Mouse (Mus musculus): ENCODE measurements around the gene Trim2.

Trim2 gene

GRCm38 (mm10) chr3:84135933-84136332 is 170.7 kb downstream of the Trim2 start:
- POLR2A ChIA-PET: interaction anchor here in 2 of 4 experiments (1.1 to 1.9 kb wide), 2 partner anchors 17 kb away, joined by 3 to 4 read pairs; no protein-coding TSS in a partner anchor
- CTCF ChIA-PET: interaction anchor here in 1 of 4 experiments (1.4 kb wide), 1 partner anchor 177 kb away, joined by 3 read pairs; no protein-coding TSS in a partner anchor

- POLR2A ChIA-PET: interaction anchor here in 2 of 4 experiments (1.1 to 1.9 kb wide), 2 partner anchors 18 kb away, joined by 3 to 4 read pairs; no protein-coding TSS in a partner anchor
- CTCF ChIA-PET: interaction anchor here in 2 of 4 experiments (0.9 to 1.4 kb wide), 2 partner anchors 177 to 179 kb away, joined by 3 read pairs; no protein-coding TSS in a partner anchor
These were observed 171.3 kb downstream of the Trim2 start for GRCm38 (mm10) chr3:84135387-84135786.

- CTCF ChIA-PET: interaction anchor here in 1 of 4 experiments (0.7 kb wide), 1 partner anchor 22 kb away, joined by 3 read pairs; no protein-coding TSS in a partner anchor
- POLR2A ChIA-PET: interaction anchor here in 1 of 4 experiments (1.3 to 1.5 kb wide), 2 partner anchors 22 to 91 kb away, joined by 3 read pairs; partner anchors contain the start of gene Tmem131l
These were observed 175.3 kb downstream of the Trim2 start for GRCm38 (mm10) chr3:84131369-84131768.

- ChIA-PET POLR2A (interaction anchor here in 1 of 4 experiments (1.3 to 1.5 kb wide), 2 partner anchors 22 to 90 kb away, joined by 3 read pairs; partner anchors contain the start of gene Tmem131l), CTCF (no interaction called here)
These were observed 175.9 kb downstream of the Trim2 start for GRCm38 (mm10) chr3:84130776-84131175.

GRCm38 (mm10) chr3:84128871-84129870 is 177.5 kb downstream of the Trim2 start:
- ChIA-PET POLR2A (interaction anchor here in 1 of 4 experiments (1.3 kb wide), 1 partner anchor 24 kb away, joined by 3 read pairs; no protein-coding TSS in a partner anchor), CTCF (no interaction called here)

GRCm38 (mm10) chr3:84127431-84127830 is 179.2 kb downstream of the Trim2 start:
- POLR2A ChIA-PET: interaction anchor here in 1 of 4 experiments (1.3 kb wide), 1 partner anchor 26 kb away, joined by 3 read pairs; no protein-coding TSS in a partner anchor

GRCm38 (mm10) chr3:84126721-84127120 is 180.0 kb downstream of the Trim2 start:
- POLR2A ChIA-PET: no interaction called here
- CTCF ChIA-PET: interaction anchor here in 1 of 4 experiments (0.7 kb wide), 2 partner anchors 186 to 590 kb away, joined by 3 read pairs; no protein-coding TSS in a partner anchor

More at GRCm38 (mm10) chr3:84127431-84127830, 179.2 kb downstream of the Trim2 start:
- CTCF ChIA-PET: interaction anchor here in 1 of 4 experiments (0.8 kb wide), 1 partner anchor 28 kb away, joined by 3 read pairs; the partner anchor contains the start of gene Mnd1

- ChIA-PET POLR2A (interaction anchor here in 2 of 4 experiments (0.6 to 1.1 kb wide), 2 partner anchors 84 to 145 kb away, joined by 3 read pairs; no protein-coding TSS in a partner anchor), CTCF (interaction anchor here in 3 of 4 experiments (0.6 to 1.4 kb wide), 5 partner anchors 25 to 1859 kb away, joined by 3 to 10 read pairs (median 4); no protein-coding TSS in a partner anchor)
These were observed 180.9 kb downstream of the Trim2 start for GRCm38 (mm10) chr3:84125704-84126289.

- CTCF ChIA-PET: interaction anchor here in 1 of 4 experiments (1.5 kb wide), 1 partner anchor 176 kb away, joined by 4 read pairs; no protein-coding TSS in a partner anchor
These were observed 183.2 kb downstream of the Trim2 start for GRCm38 (mm10) chr3:84123461-84123860.

GRCm38 (mm10) chr3:84118718-84119117 is 188.0 kb downstream of the Trim2 start:
- CTCF ChIA-PET: interaction anchor here in 1 of 4 experiments (0.5 kb wide), 1 partner anchor 321 kb away, joined by 7 read pairs; no protein-coding TSS in a partner anchor
- POLR2A ChIA-PET: interaction anchor here in 1 of 4 experiments (0.6 to 1.5 kb wide), 2 partner anchors 17 to 287 kb away, joined by 3 read pairs; no protein-coding TSS in a partner anchor

More at GRCm38 (mm10) chr3:84123461-84123860, 183.2 kb downstream of the Trim2 start:
- POLR2A ChIA-PET: interaction anchor here in 2 of 4 experiments (0.7 to 1.5 kb wide), 2 partner anchors 10 to 16 kb away, joined by 3 to 4 read pairs; no protein-coding TSS in a partner anchor

- POLR2A ChIA-PET: interaction anchor here in 1 of 4 experiments (0.6 to 1.5 kb wide), 2 partner anchors 16 to 288 kb away, joined by 3 read pairs; no protein-coding TSS in a partner anchor
- CTCF ChIA-PET: interaction anchor here in 1 of 4 experiments (0.5 kb wide), 2 partner anchors 320 to 500 kb away, joined by 3 to 7 read pairs; no protein-coding TSS in a partner anchor
These were observed 188.5 kb downstream of the Trim2 start for GRCm38 (mm10) chr3:84118178-84118577.
